Mouse (Mus musculus): ENCODE results near the gene Olfr918. TPM values are rescaled to one million over a fixed set of nuclear protein-coding genes. Genes with fewer than 3 reads are reported as not detected.

Gene Olfr918
- not detected in 2 replicates for polyA plus RNA-seq (2012; rRNA removed)

GRCm38 (mm10) chr9:38674501-38674900 lies at the start of gene Olfr918:
Gene Olfr918 (minus strand): TSS chr9:38674601.

GRCm38 (mm10) chr9:38718102-38718501 lies 43.7 kb upstream of the Olfr918 start, which contains the start of gene Vwa5a:
Gene Vwa5a (plus strand): TSS chr9:38718268.

GRCm38 (mm10) chr9:38665742-38666141 lies 8.7 kb downstream of the Olfr918 start, which contains the start of gene Olfr917:
Gene Olfr917 (minus strand): TSS chr9:38665842.

GRCm38 (mm10) chr9:38659775-38660174 lies 14.6 kb downstream of the Olfr918 start, which contains the start of gene Olfr916:
Gene Olfr916 (minus strand): TSS chr9:38659875.

Other genes with a start within 250 kb of the Olfr918 start
- gene Olfr901, start 245.1 kb downstream of the Olfr918 start, polyA plus RNA-seq (2012; rRNA removed), result not detected in 2 replicates
- not detected in 2 replicates for gene Olfr902, start 226.9 kb downstream of the Olfr918 start, polyA plus RNA-seq (2012; rRNA removed)
- not detected in 2 replicates for gene Olfr904, start 211.5 kb downstream of the Olfr918 start, polyA plus RNA-seq (2012; rRNA removed)
- not detected in 2 replicates for gene Olfr905, start 203.5 kb downstream of the Olfr918 start, polyA plus RNA-seq (2012; rRNA removed)
- not detected in 2 replicates for gene Olfr906, start 187.5 kb downstream of the Olfr918 start, polyA plus RNA-seq (2012; rRNA removed)
- not detected in 2 replicates for gene Olfr907, start 178.8 kb downstream of the Olfr918 start, polyA plus RNA-seq (2012; rRNA removed)
- not detected in 2 replicates for gene Olfr911-ps1, start 153.0 kb downstream of the Olfr918 start, polyA plus RNA-seq (2012; rRNA removed)
- not detected in 2 replicates for gene Olfr910, start 136.8 kb downstream of the Olfr918 start, polyA plus RNA-seq (2012; rRNA removed)
- gene Olfr912, start 94.4 kb downstream of the Olfr918 start, polyA plus RNA-seq (2012; rRNA removed), result not detected in 2 replicates
- gene Olfr913, start 81.8 kb downstream of the Olfr918 start, polyA plus RNA-seq (2012; rRNA removed), result not detected in 2 replicates
- not detected in 2 replicates for gene Olfr914, start 69.5 kb downstream of the Olfr918 start, polyA plus RNA-seq (2012; rRNA removed)
- not detected in 2 replicates for gene Olfr916, start 14.7 kb downstream of the Olfr918 start, polyA plus RNA-seq (2012; rRNA removed)
- not detected in 2 replicates for gene Olfr917, start 8.8 kb downstream of the Olfr918 start, polyA plus RNA-seq (2012; rRNA removed)
- not detected in 2 replicates for gene Olfr919, start 29.1 kb upstream of the Olfr918 start, polyA plus RNA-seq (2012; rRNA removed)
- gene Vwa5a, start 43.7 kb upstream of the Olfr918 start, polyA plus RNA-seq (2012; rRNA removed), result 10.5 and 11.0 TPM in 2 replicates
- gene Olfr920, start 77.7 kb upstream of the Olfr918 start, polyA plus RNA-seq (2012; rRNA removed), result 0.05 and 0.07 TPM in 2 replicates
- not detected in 2 replicates for gene Olfr921, start 98.5 kb upstream of the Olfr918 start, polyA plus RNA-seq (2012; rRNA removed)
- gene Olfr922, start 140.0 kb upstream of the Olfr918 start, polyA plus RNA-seq (2012; rRNA removed), result not detected in 2 replicates
- not detected in 2 replicates for gene Olfr923, start 151.9 kb upstream of the Olfr918 start, polyA plus RNA-seq (2012; rRNA removed)
- not detected in 2 replicates for gene Olfr924, start 169.8 kb upstream of the Olfr918 start, polyA plus RNA-seq (2012; rRNA removed)
- not detected in 2 replicates for gene Olfr26, start 180.5 kb upstream of the Olfr918 start, polyA plus RNA-seq (2012; rRNA removed)
- gene Olfr926, start 202.5 kb upstream of the Olfr918 start, polyA plus RNA-seq (2012; rRNA removed), result not detected in 2 replicates

Data from colon, adult 2 months (tissue).